Mouse (Mus musculus): ENCODE results near the gene Mapk7. TPM values are rescaled to one million over a fixed set of nuclear protein-coding genes. Genes with fewer than 3 reads are reported as not detected.

The Mapk7 gene
- polyA plus RNA-seq, 1 experiment from 2014 or later, result 61.9 TPM

- no peaks in the 10 kb centered on the region for H3K27me3 ChIP-seq
- no peak overlapping the region for H3K4me3 ChIP-seq (replicated peaks)
- no peak overlapping the region for H3K9ac ChIP-seq
- 57% methylated on average over 9 of the region's 9 CpGs for WGBS
- H3K9me3 ChIP-seq (replicated peaks), result no peaks in the 10 kb centered on the region
- ATAC-seq (ENCODE audit: insufficient number of reproducible peaks, low FRiP score, low TSS enrichment, low read depth), result no peak
- no peaks in the 10 kb centered on the region for H3K36me3 ChIP-seq
- peaks cover 52% of the 10 kb centered on the region for H3K4me1 ChIP-seq
- no peak overlapping the region for H3K4me2 ChIP-seq (replicated peaks)
- no peak overlapping the region for H3K27ac ChIP-seq (replicated peaks)
These were observed 12.7 kb downstream of the Mapk7 start for GRCm38 (mm10) chr11:61481239-61482090.

- H3K4me2 ChIP-seq (replicated peaks), result no peak overlapping the region
- H3K9ac ChIP-seq, result no peak overlapping the region
- no peaks in the 10 kb centered on the region for H3K27me3 ChIP-seq
- H3K27ac ChIP-seq (replicated peaks), result no peak overlapping the region
- no peak overlapping the region for H3K4me3 ChIP-seq (replicated peaks)
- no peaks in the 10 kb centered on the region for H3K36me3 ChIP-seq
- H3K9me3 ChIP-seq (replicated peaks), result no peaks in the 10 kb centered on the region
- ATAC-seq (ENCODE audit: insufficient number of reproducible peaks, low FRiP score, low TSS enrichment, low read depth), result no peak
- 89% methylated on average over 4 of the region's 4 CpGs for WGBS
- peaks cover 25% of the 10 kb centered on the region for H3K4me1 ChIP-seq
These were observed 15.4 kb downstream of the Mapk7 start for GRCm38 (mm10) chr11:61478788-61479187.

- ATAC-seq (ENCODE audit: insufficient number of reproducible peaks, low FRiP score, low TSS enrichment, low read depth), result no peak
- Histone ChIP-seq H3K4me2 (replicated peaks) (peak overlapping the region; percentile 36), H3K36me3 (no peaks in the 10 kb centered on the region), H3K27ac (replicated peaks) (no peak overlapping the region; the same call in 1 of the 2 replicates), H3K27me3 (no peaks in the 10 kb centered on the region), H3K4me1 (peaks cover 17% of the 10 kb centered on the region), H3K4me3 (replicated peaks) (peak overlapping the region; percentile 10; the same call in 1 of the 2 replicates), H3K9ac (no peak overlapping the region), H3K9me3 (replicated peaks) (no peaks in the 10 kb centered on the region)
- 49% methylated on average over 17 of the region's 17 CpGs for WGBS
These were observed 16.4 kb downstream of the Mapk7 start for GRCm38 (mm10) chr11:61477566-61478508.

GRCm38 (mm10) chr11:61476786-61477382, 17.3 kb downstream of the Mapk7 start:
- H3K27ac ChIP-seq (replicated peaks), result peak overlapping the region; percentile 48; the same call in 1 of the 2 replicates
- WGBS, result 29% methylated on average over 12 of the region's 12 CpGs
- no peaks in the 10 kb centered on the region for H3K9me3 ChIP-seq (replicated peaks)
- H3K4me2 ChIP-seq (replicated peaks), result peak overlapping the region; percentile 36
- ATAC-seq (ENCODE audit: insufficient number of reproducible peaks, low FRiP score, low TSS enrichment, low read depth), result peak; percentile 45; the same call in 1 of the 2 replicates
- H3K36me3 ChIP-seq, result no peaks in the 10 kb centered on the region
- H3K4me1 ChIP-seq, result peaks cover 14% of the 10 kb centered on the region
- peak overlapping the region; percentile 10; the same call in 1 of the 2 replicates for H3K4me3 ChIP-seq (replicated peaks)
- H3K9ac ChIP-seq, result no peak overlapping the region
- H3K27me3 ChIP-seq, result no peaks in the 10 kb centered on the region

GRCm38 (mm10) chr11:61473630-61474029, 20.6 kb downstream of the Mapk7 start:
- Histone ChIP-seq H3K4me2 (replicated peaks) (no peak overlapping the region), H3K9me3 (replicated peaks) (no peaks in the 10 kb centered on the region), H3K9ac (no peak overlapping the region), H3K4me1 (peaks cover 7% of the 10 kb centered on the region), H3K27ac (replicated peaks) (no peak overlapping the region), H3K27me3 (no peaks in the 10 kb centered on the region), H3K4me3 (replicated peaks) (no peak overlapping the region), H3K36me3 (no peaks in the 10 kb centered on the region)
- WGBS, result 53% methylated on average over 4 of the region's 4 CpGs
- no peak for ATAC-seq (ENCODE audit: insufficient number of reproducible peaks, low FRiP score, low TSS enrichment, low read depth)

GRCm38 (mm10) chr11:61470880-61471279, 23.3 kb downstream of the Mapk7 start:
- H3K4me2 ChIP-seq (replicated peaks), result no peak overlapping the region
- no peaks in the 10 kb centered on the region for H3K9me3 ChIP-seq (replicated peaks)
- no peak for ATAC-seq (ENCODE audit: insufficient number of reproducible peaks, low FRiP score, low TSS enrichment, low read depth)
- no peak overlapping the region for H3K4me3 ChIP-seq (replicated peaks)
- no peak overlapping the region for H3K27ac ChIP-seq (replicated peaks)
- no peaks in the 10 kb centered on the region for H3K36me3 ChIP-seq
- no peaks in the 10 kb centered on the region for H3K4me1 ChIP-seq
- no peak overlapping the region for H3K9ac ChIP-seq
- no peaks in the 10 kb centered on the region for H3K27me3 ChIP-seq

- Histone ChIP-seq H3K4me3 (replicated peaks) (no peak overlapping the region), H3K27me3 (no peaks in the 10 kb centered on the region), H3K36me3 (no peaks in the 10 kb centered on the region), H3K4me1 (0 out of 2 replicates have a peak, but pooled peaks cover 7% of the 10 kb centered on the region), H3K9ac (no peak overlapping the region), H3K9me3 (replicated peaks) (no peaks in the 10 kb centered on the region), H3K4me2 (replicated peaks) (no peak overlapping the region), H3K27ac (replicated peaks) (no peak overlapping the region)
- 64% methylated on average over 7 of the region's 7 CpGs for WGBS
- no peak for ATAC-seq (ENCODE audit: insufficient number of reproducible peaks, low FRiP score, low TSS enrichment, low read depth)
These were observed 24.8 kb downstream of the Mapk7 start for GRCm38 (mm10) chr11:61469317-61469917.

GRCm38 (mm10) chr11:61468534-61468933, 25.7 kb downstream of the Mapk7 start:
- 84% methylated on average over 4 of the region's 4 CpGs for WGBS
- no peak overlapping the region for H3K4me2 ChIP-seq (replicated peaks)
- no peak overlapping the region for H3K27ac ChIP-seq (replicated peaks)
- no peak overlapping the region for H3K9ac ChIP-seq
- H3K9me3 ChIP-seq (replicated peaks), result no peaks in the 10 kb centered on the region
- no peak for ATAC-seq (ENCODE audit: insufficient number of reproducible peaks, low FRiP score, low TSS enrichment, low read depth)
- 0 out of 2 replicates have a peak, but pooled peaks cover 7% of the 10 kb centered on the region for H3K4me1 ChIP-seq
- no peak overlapping the region for H3K4me3 ChIP-seq (replicated peaks)
- H3K27me3 ChIP-seq, result no peaks in the 10 kb centered on the region
- no peaks in the 10 kb centered on the region for H3K36me3 ChIP-seq

GRCm38 (mm10) chr11:61465422-61465821, 28.8 kb downstream of the Mapk7 start:
- Histone ChIP-seq H3K9me3 (replicated peaks) (no peaks in the 10 kb centered on the region), H3K27me3 (no peaks in the 10 kb centered on the region), H3K36me3 (no peaks in the 10 kb centered on the region), H3K4me1 (0 out of 2 replicates have a peak, but pooled peaks cover 7% of the 10 kb centered on the region), H3K27ac (replicated peaks) (no peak overlapping the region), H3K9ac (no peak overlapping the region), H3K4me2 (replicated peaks) (no peak overlapping the region), H3K4me3 (replicated peaks) (no peak overlapping the region)
- WGBS, result 45% methylated on average over 4 of the region's 4 CpGs
- ATAC-seq (ENCODE audit: insufficient number of reproducible peaks, low FRiP score, low TSS enrichment, low read depth), result no peak

- no peak overlapping the region for H3K4me3 ChIP-seq (replicated peaks)
- H3K4me1 ChIP-seq, result 0 out of 2 replicates have a peak, but pooled peaks cover 7% of the 10 kb centered on the region
- no peaks in the 10 kb centered on the region for H3K27me3 ChIP-seq
- no peak overlapping the region for H3K4me2 ChIP-seq (replicated peaks)
- no peak for ATAC-seq (ENCODE audit: insufficient number of reproducible peaks, low FRiP score, low TSS enrichment, low read depth)
- no peak overlapping the region for H3K9ac ChIP-seq
- no peaks in the 10 kb centered on the region for H3K36me3 ChIP-seq
- WGBS, result 57% methylated on average over 2 of the region's 2 CpGs
- 0 out of 2 replicates have a peak, but pooled peaks cover 4% of the 10 kb centered on the region for H3K9me3 ChIP-seq (replicated peaks)
- no peak overlapping the region for H3K27ac ChIP-seq (replicated peaks)
These were observed 30.1 kb downstream of the Mapk7 start for GRCm38 (mm10) chr11:61464071-61464470.
